Mouse (Mus musculus) neural tube, embryonic 10.5 days (tissue): ENCODE data around the gene Olfr1016.

ENCODE experiments used
- DNase-seq: peaks from one replicate; pipeline ENCODE4 v3.0.0-alpha.2; 2017; ENCODE audit warnings: low spot score; ENCODE audit errors: extremely low spot score

The Olfr1016 gene

GRCm38 (mm10) chr2:85802444-85802843, at the start of gene Olfr1016:
Gene Olfr1016 (minus strand): TSS chr2:85802544.
- DNase-seq: no peak

DNA sequence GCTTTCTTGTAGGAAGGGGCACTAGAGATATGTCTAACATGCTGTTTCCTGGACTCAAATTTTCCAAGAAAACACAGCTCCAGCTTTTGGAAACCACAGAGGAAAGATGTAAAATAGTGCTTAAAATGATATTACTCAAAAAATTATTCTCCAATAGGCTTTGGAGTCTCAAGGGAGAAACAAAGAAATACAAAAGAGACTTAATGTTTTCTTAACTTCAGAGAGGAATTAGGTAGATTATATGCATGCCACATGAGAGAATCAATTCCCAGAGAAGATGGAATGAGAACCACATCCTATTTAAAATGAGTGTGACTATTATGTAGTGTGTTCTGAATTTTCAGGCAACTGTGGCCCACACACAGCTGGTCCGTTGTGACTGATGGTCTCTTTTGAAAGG, 44.4 kb upstream of the Olfr1016 start, which contains the start of gene Olfr1020:
Gene Olfr1020, plus strand, starts transcription at position 301 of the 400 bp plus-strand sequence.
- no peak for DNase-seq

GRCm38 (mm10) chr2:85845383-85845782, 43.0 kb upstream of the Olfr1016 start, which contains the start of gene Olfr1019:
Gene Olfr1019 (minus strand): TSS chr2:85845483.
- DNase-seq: no peak

GRCm38 (mm10) chr2:85818179-85818578, 15.8 kb upstream of the Olfr1016 start, which contains the start of gene Olfr1018:
Gene Olfr1018 (plus strand): TSS chr2:85818479.
- no peak for DNase-seq

- no peak for DNase-seq
These were observed 2.2 kb upstream of the Olfr1016 start for GRCm38 (mm10) chr2:85804501-85804900.

- DNase-seq: no peak
These were observed 10.0 kb downstream of the Olfr1016 start for GRCm38 (mm10) chr2:85792331-85792730.

- no peak for DNase-seq
These were observed 20.6 kb downstream of the Olfr1016 start, which contains the start of gene Olfr1015 for GRCm38 (mm10) chr2:85781717-85782116. Gene Olfr1015 (plus strand): TSS chr2:85782017.

GRCm38 (mm10) chr2:85772413-85772812, 29.9 kb downstream of the Olfr1016 start, which contains the start of gene Olfr1014:
Gene Olfr1014 (plus strand): TSS chr2:85772713.
- DNase-seq: no peak

DNA sequence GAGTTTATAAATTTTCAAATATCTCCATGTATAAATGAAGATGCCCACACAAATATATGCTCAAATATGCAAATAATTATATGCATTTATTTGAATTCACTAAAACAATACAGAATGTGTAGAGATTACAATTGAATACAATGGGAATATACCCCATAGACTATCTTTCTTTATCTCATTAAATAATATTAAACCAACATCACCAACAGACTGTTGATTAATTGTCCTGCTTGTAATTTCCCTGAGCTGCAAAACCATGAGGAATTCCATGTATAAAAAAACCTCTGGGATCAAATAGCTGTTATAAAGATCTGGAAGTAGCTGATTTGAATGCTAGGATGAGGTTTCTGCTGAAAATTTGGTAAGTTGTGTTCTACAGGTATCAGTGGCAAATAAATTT, 35.5 kb downstream of the Olfr1016 start, which contains the start of gene Olfr1013:
Gene Olfr1013, plus strand, starts transcription at position 301 of the 400 bp plus-strand sequence.
- DNase-seq: no peak

DNA sequence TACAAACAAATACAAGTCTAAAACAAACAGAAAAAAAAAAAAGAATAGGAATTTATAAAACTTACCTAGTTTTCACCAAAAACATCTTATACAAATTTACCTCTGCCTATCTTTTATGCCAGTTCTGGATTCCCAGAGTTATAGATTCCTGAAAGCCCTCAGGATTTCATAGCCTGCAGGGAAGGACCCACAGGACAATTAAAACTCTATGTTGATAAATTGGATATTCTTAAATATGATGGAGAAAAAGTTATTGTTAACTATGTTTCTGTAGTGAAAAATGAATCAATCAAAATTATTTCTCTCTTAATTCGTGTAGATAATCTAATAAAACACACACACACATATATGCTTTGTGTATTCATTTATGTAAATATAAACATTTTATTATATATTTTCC, 39.7 kb downstream of the Olfr1016 start, which contains the start of gene Olfr1012:
Gene Olfr1012, minus strand, starts transcription at position 101 of the 400 bp plus-strand sequence.
- no peak for DNase-seq

- no peak for DNase-seq
These were observed 48.5 kb downstream of the Olfr1016 start for GRCm38 (mm10) chr2:85753822-85754221.
